Mouse (Mus musculus): ENCODE measurements around the gene Il10. TPM values are rescaled to one million over a fixed set of nuclear protein-coding genes. Genes with fewer than 3 reads are reported as not detected.

The Il10 gene
- polyA plus RNA-seq, 1 experiment, result 0.09 TPM

DNA sequence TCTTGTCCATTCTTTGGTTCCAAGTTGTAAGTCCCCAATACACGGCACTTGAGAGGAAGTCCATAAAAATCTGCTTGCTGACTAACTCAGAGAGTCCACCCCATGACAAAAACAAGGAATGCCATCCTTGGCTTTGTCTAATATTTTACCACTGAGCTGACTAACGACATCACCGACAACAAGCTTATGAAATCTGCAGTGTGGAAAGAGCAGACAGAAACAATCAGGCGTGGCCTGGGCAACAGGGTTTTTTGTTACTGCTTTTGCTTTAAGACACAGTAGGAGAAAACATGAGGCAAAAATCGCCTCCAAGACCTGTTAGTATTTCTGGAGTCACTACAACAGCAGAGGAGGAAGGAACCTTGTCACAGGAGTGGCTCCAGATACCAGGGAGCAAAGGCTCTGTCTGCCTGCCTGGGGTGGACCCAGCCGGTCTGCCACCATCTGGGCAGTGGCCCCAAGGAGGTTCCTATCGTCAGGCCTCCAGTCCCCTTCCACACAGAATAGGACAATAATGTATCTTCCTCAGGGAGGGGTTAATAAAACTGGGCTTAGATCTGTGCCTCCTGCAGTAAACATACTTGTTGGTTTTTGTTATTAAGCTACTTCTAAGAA, 52.8 kb downstream of the Il10 start:
- Histone ChIP-seq H3K27me3 (ENCODE audit: control insufficient read depth, insufficient read depth, low read length) (no peaks in the 10 kb centered on the region), H3K4me1 (replicated peaks; ENCODE audit: control insufficient read depth, insufficient read depth, low read length) (peaks cover 18% of the 10 kb centered on the region), H3K27ac (ENCODE audit: control insufficient read depth, insufficient read depth, low read length) (no peak overlapping the region), H3K4me3 (ENCODE audit: control insufficient read depth, insufficient read depth, low read length) (no peak overlapping the region), H3K36me3 (ENCODE audit: control insufficient read depth, insufficient read depth, low read length) (no peaks in the 10 kb centered on the region)
- TF ChIP-seq CTCF (IDR thresholded peaks at IDR 0.05; ENCODE audit: borderline replicate concordance, control insufficient read depth, extremely low read depth, insufficient read depth, low read length, poor library complexity) (no peak), POLR2A (IDR thresholded peaks at IDR 0.05; ENCODE audit: control insufficient read depth, extremely low read depth, insufficient read depth, low read length, poor library complexity) (no peak)
- WGBS, result 96% methylated on average over 7 of the region's 7 CpGs
- DNase-seq, result no peak

DNA sequence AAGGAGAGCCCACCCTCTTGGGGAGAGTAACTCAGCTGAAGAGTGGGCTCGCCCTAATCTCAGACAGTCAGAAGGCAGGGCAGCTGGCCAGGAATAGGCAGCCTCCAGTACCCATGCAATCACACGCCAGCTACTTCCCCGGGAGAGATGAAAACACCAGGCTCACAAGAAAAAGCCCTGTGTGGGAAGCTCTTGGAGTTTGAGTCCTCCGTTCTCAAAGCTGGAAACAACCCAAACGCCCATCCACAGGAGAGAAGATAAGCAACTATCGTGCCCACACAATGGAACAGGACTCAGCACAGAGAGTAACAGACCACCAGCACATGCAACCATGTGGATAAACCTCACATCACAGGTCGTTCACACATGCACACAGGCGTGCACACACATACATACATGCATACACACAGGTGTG, 54.9 kb downstream of the Il10 start:
- Histone ChIP-seq H3K27ac (ENCODE audit: control insufficient read depth, insufficient read depth, low read length) (no peak overlapping the region), H3K36me3 (ENCODE audit: control insufficient read depth, insufficient read depth, low read length) (no peaks in the 10 kb centered on the region), H3K4me3 (ENCODE audit: control insufficient read depth, insufficient read depth, low read length) (no peak overlapping the region), H3K27me3 (ENCODE audit: control insufficient read depth, insufficient read depth, low read length) (no peaks in the 10 kb centered on the region), H3K4me1 (replicated peaks; ENCODE audit: control insufficient read depth, insufficient read depth, low read length) (peaks cover 19% of the 10 kb centered on the region)
- WGBS, result 74% methylated on average over 8 of the region's 8 CpGs
- no peak for DNase-seq
- TF ChIP-seq POLR2A (IDR thresholded peaks at IDR 0.05; ENCODE audit: control insufficient read depth, extremely low read depth, insufficient read depth, low read length, poor library complexity), result no peak
- no peak for TF ChIP-seq CTCF (IDR thresholded peaks at IDR 0.05; ENCODE audit: borderline replicate concordance, control insufficient read depth, extremely low read depth, insufficient read depth, low read length, poor library complexity)

Other genes starting within 250 kb of the Il10 start
- gene Fcamr, start 218.9 kb upstream of the Il10 start, polyA plus RNA-seq (2012; rRNA removed), result 0.11 and 0.28 TPM in 2 replicates
- 3.0 and 4.3 TPM in 2 replicates for gene Pigr, start 193.2 kb upstream of the Il10 start, polyA plus RNA-seq (2012; rRNA removed)
- 9.7 and 15.4 TPM in 2 replicates for gene Fcmr, start 154.2 kb upstream of the Il10 start, polyA plus RNA-seq (2012; rRNA removed)
- 0.26 and 0.28 TPM in 2 replicates for gene Il24, start 132.4 kb upstream of the Il10 start, polyA plus RNA-seq (2012; rRNA removed)
- gene Il20, start 108.4 kb upstream of the Il10 start, polyA plus RNA-seq (2012; rRNA removed), result not detected in 2 replicates
- gene Il19, start 79.7 kb upstream of the Il10 start, polyA plus RNA-seq (2012; rRNA removed), result not detected in 2 replicates
- 67.2 and 69.6 TPM in 2 replicates for gene Mapkapk2, start 78.0 kb downstream of the Il10 start, polyA plus RNA-seq (2012; rRNA removed)
- 0.78 and 0.98 TPM in 2 replicates for gene Dyrk3, start 118.5 kb downstream of the Il10 start, polyA plus RNA-seq (2012; rRNA removed)
- gene Eif2d, start 133.3 kb downstream of the Il10 start, polyA plus RNA-seq (2012; rRNA removed), result 41.3 and 41.9 TPM in 2 replicates
- 95.3 and 98.8 TPM in 2 replicates for gene Rassf5, start 225.4 kb downstream of the Il10 start, polyA plus RNA-seq (2012; rRNA removed)